Mouse (Mus musculus) thymus, postnatal 14 days (tissue): ENCODE measurements around the gene Gm43302.
"Not testable (repeated sequence)": the region's sequence is repeated elsewhere in the genome, so short reads cannot be mapped to it uniquely, and the experiment has no call there.

Source experiments
- DNase-seq: peaks from one replicate; pipeline ENCODE4 v3.0.0; 2021

Gene Gm43302

DNA sequence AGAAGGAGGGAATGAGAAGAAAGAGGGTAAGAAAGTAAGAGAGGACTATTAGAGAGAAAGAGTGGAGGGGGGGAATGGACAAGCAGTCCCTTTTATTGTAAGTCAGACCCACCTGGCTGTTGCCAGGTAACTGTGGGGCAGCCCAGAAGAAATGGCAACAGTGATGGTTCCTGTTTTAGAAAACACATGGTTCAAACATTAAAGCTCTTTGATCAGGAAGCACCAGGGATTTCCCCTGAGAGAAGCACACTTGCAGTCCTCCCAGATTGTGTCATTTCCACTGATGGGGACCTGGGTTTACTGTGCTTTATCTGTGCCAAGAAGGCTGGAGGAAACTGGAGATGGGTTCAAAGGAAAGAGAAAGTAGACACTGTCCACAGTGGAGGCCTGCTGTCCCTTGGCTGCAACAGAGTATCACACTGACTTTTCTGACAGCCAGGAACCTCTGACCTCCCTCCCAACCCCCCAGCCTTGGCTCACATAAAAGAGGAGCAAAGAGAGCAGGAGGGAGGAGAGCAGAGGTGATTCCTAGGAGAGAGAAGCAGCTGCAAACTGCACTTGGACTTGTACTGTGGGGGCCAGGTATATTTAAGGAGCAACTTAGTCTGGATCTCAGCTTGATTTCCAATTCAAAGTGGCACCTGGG lies 95.5 kb downstream of the Gm43302 start:
- not testable (repeated sequence) for DNase-seq

DNA sequence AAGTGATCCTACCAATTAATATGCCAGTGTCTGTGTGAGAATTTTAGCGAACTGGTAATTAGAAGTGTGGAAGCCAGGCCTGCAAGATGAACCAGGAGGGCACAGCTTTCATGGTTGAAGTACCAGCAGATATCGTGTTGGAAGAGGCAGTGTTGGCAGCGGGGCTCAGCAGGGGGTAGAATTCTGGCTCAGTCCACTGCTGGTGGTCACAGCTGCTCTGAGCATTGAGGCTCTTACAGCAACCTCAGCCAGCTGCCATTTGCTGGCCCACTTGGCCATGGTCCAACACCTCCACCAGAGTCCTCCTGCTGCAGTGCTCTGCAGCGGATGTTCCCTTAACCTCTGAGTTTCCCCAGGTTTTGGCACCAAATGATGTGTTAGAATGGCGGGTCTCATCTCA lies 97.2 kb downstream of the Gm43302 start:
- not testable (repeated sequence) for DNase-seq

DNA sequence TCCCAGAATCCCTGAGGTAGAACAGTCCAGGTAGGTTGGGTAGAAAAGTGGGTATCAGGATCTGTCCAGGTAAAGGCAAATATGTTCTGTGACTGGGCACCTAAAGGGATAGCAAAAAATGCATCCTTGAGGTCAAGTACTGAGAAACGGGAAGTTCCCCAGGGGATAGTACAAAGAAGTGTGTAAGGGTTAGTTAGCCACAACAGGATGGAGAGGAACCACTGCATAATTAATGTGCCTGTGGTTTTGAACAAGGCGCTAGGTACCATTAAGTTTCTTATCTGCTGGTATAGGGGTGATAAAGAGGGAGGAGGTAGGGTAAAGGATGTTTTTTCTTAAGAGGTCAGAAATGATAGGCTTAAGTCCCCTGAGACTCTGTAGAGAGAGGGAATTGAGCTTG lies 101.0 kb downstream of the Gm43302 start:
- DNase-seq, result not testable (repeated sequence)

DNA sequence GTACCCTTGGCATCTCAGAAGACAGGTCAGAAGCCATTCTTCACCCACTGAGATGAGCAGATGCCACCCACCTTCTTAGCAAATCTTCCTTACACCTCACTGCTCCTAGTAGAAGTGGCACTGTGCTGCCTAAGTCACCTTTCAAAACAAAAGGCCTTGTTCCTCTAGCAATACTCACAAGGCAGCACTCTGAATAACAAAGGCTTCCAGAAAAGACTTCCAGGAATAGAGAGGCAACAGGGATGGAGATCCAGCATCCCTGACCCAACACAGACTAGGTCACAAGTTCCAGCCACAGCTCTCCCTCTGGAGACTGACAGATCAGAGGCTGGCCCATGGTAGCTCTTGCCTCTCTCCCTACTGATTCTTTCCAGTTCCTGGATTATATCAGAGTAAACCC lies 112.0 kb downstream of the Gm43302 start:
- DNase-seq, result no peak
